Mouse (Mus musculus) thymus, adult 2 months (tissue): ENCODE data around the gene Syngr4.
A peak's percentile ranks its signal among the peaks of the same experiment; 100 is the strongest.

Experiments
- CTCF ChIP-seq: fragments of 200-500 bp; IDR thresholded peaks from 2 replicates; pipeline ENCODE4 v1.5.1; 2012; ENCODE audit warnings: mild to moderate bottlenecking, control low read depth, low read length, moderate library complexity, borderline replicate concordance; ENCODE audit not compliant: control insufficient read depth, poor library complexity, insufficient read depth; ENCODE audit errors: extremely low read depth
- POLR2A ChIP-seq: fragments of 200-500 bp; IDR thresholded peaks from 2 replicates; pipeline ENCODE4 v1.6.1; 2012; ENCODE audit warnings: mild to moderate bottlenecking, low read length, control low read depth, moderate library complexity; ENCODE audit not compliant: control insufficient read depth, poor library complexity, insufficient read depth; ENCODE audit errors: extremely low read depth

GRCm38 (mm10) chr7:45922928-45923761 lies 26.6 kb upstream of the Syngr4 start:
- TF ChIP-seq POLR2A (peak; percentile 55; the same call in 1 of the 2 replicates), CTCF (no peak)
